Mouse (Mus musculus) stomach, postnatal 0 days (tissue): ENCODE results near the gene Gm28374. TPM values are rescaled to one million over a fixed set of nuclear protein-coding genes. Genes with fewer than 3 reads are reported as not detected.

Experiments
- ATAC-seq: fragments of 200-750 bp; cut with Nextera tagmentation; 2 replicates; pipeline ENCODE4 v1.8.0; 2017; ENCODE audit not compliant: low FRiP score, low TSS enrichment
- DNase-seq: peaks from one replicate; pipeline ENCODE4 v3.0.0-alpha.2; 2016; ENCODE audit warnings: low spot score
- H3K27ac ChIP-seq: fragments of 300-500 bp; sonication (generic); replicated peaks from 2 replicates; pipeline ENCODE4 v1.5.1; 2014; ENCODE audit warnings: mild to moderate bottlenecking, control low read depth
- H3K27me3 ChIP-seq: fragments of 300-500 bp; sonication (generic); 2 replicates; pipeline ENCODE4 v1.6.1; 2014; ENCODE audit warnings: low read length; ENCODE audit not compliant: control insufficient read depth, insufficient read depth
- H3K36me3 ChIP-seq: fragments of 300-500 bp; sonication (generic); 2 replicates; pipeline ENCODE4 v1.6.1; 2014; ENCODE audit warnings: low read length, mixed read lengths; ENCODE audit not compliant: control insufficient read depth, insufficient read depth
- H3K4me1 ChIP-seq: fragments of 300-500 bp; sonication (generic); replicated peaks from 2 replicates; pipeline ENCODE4 v1.6.1; 2014; ENCODE audit warnings: antibody characterized with exemption; ENCODE audit not compliant: control insufficient read depth, insufficient read depth
- H3K4me2 ChIP-seq: fragments of 300-500 bp; sonication (generic); replicated peaks from 2 replicates; pipeline ENCODE4 v1.6.1; 2014; ENCODE audit warnings: low read depth, mild to moderate bottlenecking, control low read depth, moderate library complexity
- H3K4me3 ChIP-seq: fragments of 300-500 bp; sonication (generic); 2 replicates; pipeline ENCODE4 v1.5.1; 2014; ENCODE audit warnings: low read depth, low read length, control low read depth
- H3K9ac ChIP-seq: fragments of 300-500 bp; sonication (generic); 2 replicates; pipeline ENCODE4 v1.6.1; 2014; ENCODE audit warnings: mild to moderate bottlenecking, low read length, control low read depth, mixed read lengths
- H3K9me3 ChIP-seq: fragments of 300-500 bp; sonication (generic); 2 replicates; pipeline ENCODE4 v1.6.1; 2016; ENCODE audit warnings: low read length; ENCODE audit not compliant: control insufficient read depth
- CTCF ChIP-seq: IDR thresholded peaks from 2 replicates; pipeline ENCODE4 v1.5.1; 2016; ENCODE audit warnings: antibody characterized with exemption, low read depth, mild to moderate bottlenecking, moderate library complexity
- EP300 ChIP-seq: optimal IDR thresholded peaks from 2 replicates; pipeline ENCODE3; 2016; ENCODE audit warnings: antibody characterized with exemption
- WGBS: fragments of 180-500 bp; shearing (Covaris S2); extraction: QIAGEN DNeasy Blood & Tissue Kit; methylation state at CpG from one replicate; pipeline ENCODE4 v1.1.7; 2014; 5-methylcytosine and 5-hydroxymethylcytosine counted together
- polyA plus RNA-seq: library from polyadenylated mRNA; unstranded; fragments of >200 nt; fragmentation: Nextera tagmentation; extraction: Ambion mirVana; gene quantifications from 2 replicates; pipeline ENCODE4 v1.2.1, GENCODE M21; 2015

The Gm28374 gene
- polyA plus RNA-seq, 1 experiment from 2014 or later: 0.52 TPM

DNA sequence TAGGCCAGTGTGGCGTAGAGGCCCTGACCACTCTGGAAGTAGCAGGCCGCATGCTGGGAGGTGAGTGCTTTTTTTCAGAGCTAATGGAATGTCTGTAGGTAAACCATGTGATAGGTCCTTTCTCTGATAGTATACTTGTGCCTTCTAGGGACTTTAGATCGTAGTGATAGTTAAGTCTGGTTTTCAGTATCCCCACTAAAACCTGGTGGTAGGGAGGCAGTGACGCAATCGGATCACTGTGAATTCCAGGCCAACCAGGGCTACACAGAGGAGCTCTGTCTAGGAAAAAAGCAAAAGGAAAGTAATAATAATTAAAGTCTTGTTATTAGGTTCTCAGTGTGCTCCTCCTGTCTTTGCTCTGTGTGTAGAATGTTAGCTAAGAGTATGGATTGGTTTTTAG, 23.5 kb downstream of the Gm28374 start:
- Histone ChIP-seq H3K9ac (peak overlapping the region; percentile 89), H3K36me3 (no peaks in the 10 kb centered on the region; the same call in none of the 2 replicates), H3K4me1 (peaks cover 5% of the 10 kb centered on the region), H3K4me3 (peak overlapping the region; percentile 76), H3K9me3 (no peaks in the 10 kb centered on the region), H3K27ac (peak overlapping the region; percentile 87), H3K4me2 (peak overlapping the region; percentile 66), H3K27me3 (no peaks in the 10 kb centered on the region)
- ATAC-seq: no peak
- WGBS: 26% methylated on average over 5 of the region's 5 CpGs
- no peak for DNase-seq
- TF ChIP-seq EP300 (no peak), CTCF (no peak)

DNA sequence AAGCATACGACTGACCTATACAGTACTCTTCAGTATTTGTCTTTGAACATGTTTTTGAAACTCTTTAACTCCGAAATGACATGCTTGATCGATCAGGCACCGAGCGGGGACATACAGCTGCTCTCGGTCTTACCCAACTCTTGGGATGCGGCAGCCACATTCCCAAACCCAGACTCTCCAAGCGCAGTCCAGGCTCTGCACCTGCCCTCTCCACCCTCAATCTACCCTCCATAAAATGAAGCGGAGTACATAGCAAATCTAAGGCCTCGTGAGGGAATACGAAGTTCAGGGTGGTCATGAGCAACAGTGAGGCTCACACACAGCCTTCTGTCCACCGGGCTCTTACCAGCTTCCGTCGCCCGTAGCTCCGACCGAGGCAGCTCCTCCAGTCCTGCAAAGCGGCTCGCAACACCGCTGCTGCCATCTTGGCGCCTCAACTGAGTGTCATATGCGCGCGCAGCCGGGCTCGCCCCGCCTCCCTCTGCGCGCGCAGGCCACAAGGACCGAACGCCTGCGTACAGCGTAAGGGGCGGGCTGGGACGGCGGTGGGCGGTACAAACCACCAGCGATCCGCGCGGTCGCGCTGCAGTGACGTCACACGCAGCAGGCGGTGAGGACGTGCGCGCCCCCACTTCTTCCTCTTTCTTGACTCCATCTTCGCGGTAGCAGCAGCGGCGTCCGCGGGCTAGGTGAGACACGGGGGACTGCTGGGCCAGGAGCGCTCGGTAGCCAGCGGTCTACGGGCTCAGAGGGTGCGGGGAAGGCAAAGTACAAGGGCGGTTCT, 24.6 kb downstream of the Gm28374 start, which contains the start of the genes Mrpl49 and Fau:
Gene Mrpl49 (minus strand): TSS at position 473 of the 784 bp plus-strand sequence.
Gene Fau (plus strand): TSS at position 532 of the 784 bp plus-strand sequence.
- Histone ChIP-seq H3K4me3 (peak within 1 kb of the TSS; percentile 76), H3K4me1 (peaks cover 3% of the 10 kb centered on the region), H3K36me3 (peaks cover 4% of the 10 kb centered on the region), H3K27ac (peak within 1 kb of the TSS; percentile 87), H3K27me3 (no peaks in the 10 kb centered on the region), H3K9ac (peak within 1 kb of the TSS; percentile 89), H3K9me3 (no peaks in the 10 kb centered on the region), H3K4me2 (peak within 1 kb of the TSS; percentile 81)
- under 1% methylated on average over 61 of the region's 63 CpGs for WGBS
- DNase-seq (peak; percentile 99), ATAC-seq (peak; percentile 85)
- TF ChIP-seq CTCF (no peak), EP300 (no peak)

DNA sequence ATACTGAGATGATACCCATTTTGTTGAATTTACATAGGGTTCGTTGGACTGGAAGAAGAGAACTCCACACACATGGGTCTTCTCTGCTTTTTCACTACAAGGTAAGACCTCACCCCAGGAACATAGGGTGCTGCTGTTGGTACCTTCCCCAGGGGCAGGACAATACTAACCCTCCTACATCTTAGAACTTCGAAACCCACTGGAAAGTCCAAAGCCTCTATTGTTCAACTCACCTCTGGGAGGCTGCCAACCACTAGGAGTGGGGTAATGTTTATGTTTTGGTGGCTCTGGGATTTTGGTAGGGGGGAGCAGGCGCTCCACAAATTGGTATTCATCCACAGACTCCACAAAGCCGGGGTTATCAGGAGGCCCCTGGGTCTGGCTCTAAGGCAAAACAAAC, 25.4 kb downstream of the Gm28374 start:
- Histone ChIP-seq H3K36me3 (peaks cover 11% of the 10 kb centered on the region), H3K9ac (peak overlapping the region; percentile 32; the same call in 1 of the 2 replicates), H3K4me2 (peak overlapping the region; percentile 81), H3K27me3 (no peaks in the 10 kb centered on the region), H3K27ac (no peak overlapping the region), H3K9me3 (no peaks in the 10 kb centered on the region), H3K4me1 (no peaks in the 10 kb centered on the region; the same call in 1 of the 2 replicates), H3K4me3 (peak overlapping the region; percentile 76)
- 39% methylated on average over 4 of the region's 4 CpGs for WGBS
- DNase-seq: no peak
- no peak for ATAC-seq
- TF ChIP-seq EP300 (no peak), CTCF (no peak)

DNA sequence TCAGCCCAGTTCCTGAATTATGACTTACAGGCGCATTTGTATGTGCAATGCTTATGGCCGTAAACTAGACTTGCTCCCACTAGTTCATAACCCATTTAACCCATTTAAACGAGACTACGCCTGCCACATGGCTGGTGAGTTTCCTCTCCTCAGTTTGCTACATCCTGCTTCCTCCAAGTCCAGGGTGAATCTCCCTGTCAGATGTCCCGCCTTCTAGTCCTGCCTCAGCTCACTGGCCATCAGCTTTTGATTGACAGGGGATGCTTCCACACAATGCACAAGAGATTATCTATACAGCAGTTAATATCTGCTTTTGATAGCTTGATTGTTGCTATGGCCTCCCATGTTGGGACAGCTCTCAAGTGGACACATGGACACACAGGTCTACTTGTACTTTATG, 27.8 kb downstream of the Gm28374 start:
- no peak for ATAC-seq
- H3K36me3 ChIP-seq: peaks cover 32% of the 10 kb centered on the region

DNA sequence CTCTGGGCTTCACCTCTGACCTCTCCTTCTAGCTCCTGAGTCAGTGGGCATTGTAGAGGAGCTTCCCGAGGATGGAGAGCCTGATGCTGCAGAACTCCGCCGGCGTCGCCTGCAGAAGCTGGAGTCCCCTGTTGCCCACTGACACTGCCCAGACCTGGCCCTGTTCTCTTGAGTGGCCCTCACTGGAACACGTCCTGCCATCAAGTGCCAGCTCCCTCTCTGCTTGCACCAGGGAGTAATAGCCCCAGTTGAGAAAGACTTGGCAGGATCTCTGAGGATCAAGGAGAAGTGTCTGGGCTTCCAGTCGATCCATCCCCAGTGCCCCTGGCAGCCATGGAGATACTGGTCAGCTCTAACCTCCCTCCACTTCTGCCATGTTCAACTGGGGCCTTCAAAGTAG, 29.5 kb downstream of the Gm28374 start:
- H3K36me3 ChIP-seq: peaks cover 39% of the 10 kb centered on the region
- no peak for ATAC-seq
- 83% methylated on average over 7 of the region's 7 CpGs for WGBS
- no peaks in the 10 kb centered on the region for H3K27me3 ChIP-seq
- TF ChIP-seq EP300 (no peak), CTCF (no peak)
- H3K4me3 ChIP-seq: no peak overlapping the region
- no peak overlapping the region for H3K4me2 ChIP-seq
- H3K4me1 ChIP-seq: peaks cover 2% of the 10 kb centered on the region; the same call in 1 of the 2 replicates
- no peak overlapping the region for H3K27ac ChIP-seq
- no peak for DNase-seq
- H3K9ac ChIP-seq: no peak overlapping the region
- no peaks in the 10 kb centered on the region for H3K9me3 ChIP-seq

More for the DNA sequence above, 27.8 kb downstream of the Gm28374 start:
- no peaks in the 10 kb centered on the region for H3K9me3 ChIP-seq
- DNase-seq: no peak
- H3K4me1 ChIP-seq: no peaks in the 10 kb centered on the region; the same call in 1 of the 2 replicates
- no peak overlapping the region for H3K4me2 ChIP-seq
- 77% methylated on average over 5 of the region's 5 CpGs for WGBS
- H3K27me3 ChIP-seq: no peaks in the 10 kb centered on the region
- TF ChIP-seq EP300: no peak
- TF ChIP-seq CTCF: no peak
- H3K4me3 ChIP-seq: no peak overlapping the region
- no peak overlapping the region for H3K27ac ChIP-seq
- no peak overlapping the region for H3K9ac ChIP-seq
